Mouse (Mus musculus): ENCODE data around the gene Cbx2. TPM values are rescaled to one million over a fixed set of nuclear protein-coding genes. Genes with fewer than 3 reads are reported as not detected.

Cbx2 gene
- polyA plus RNA-seq, 1 experiment from 2014 or later = 66.7 TPM

DNA sequence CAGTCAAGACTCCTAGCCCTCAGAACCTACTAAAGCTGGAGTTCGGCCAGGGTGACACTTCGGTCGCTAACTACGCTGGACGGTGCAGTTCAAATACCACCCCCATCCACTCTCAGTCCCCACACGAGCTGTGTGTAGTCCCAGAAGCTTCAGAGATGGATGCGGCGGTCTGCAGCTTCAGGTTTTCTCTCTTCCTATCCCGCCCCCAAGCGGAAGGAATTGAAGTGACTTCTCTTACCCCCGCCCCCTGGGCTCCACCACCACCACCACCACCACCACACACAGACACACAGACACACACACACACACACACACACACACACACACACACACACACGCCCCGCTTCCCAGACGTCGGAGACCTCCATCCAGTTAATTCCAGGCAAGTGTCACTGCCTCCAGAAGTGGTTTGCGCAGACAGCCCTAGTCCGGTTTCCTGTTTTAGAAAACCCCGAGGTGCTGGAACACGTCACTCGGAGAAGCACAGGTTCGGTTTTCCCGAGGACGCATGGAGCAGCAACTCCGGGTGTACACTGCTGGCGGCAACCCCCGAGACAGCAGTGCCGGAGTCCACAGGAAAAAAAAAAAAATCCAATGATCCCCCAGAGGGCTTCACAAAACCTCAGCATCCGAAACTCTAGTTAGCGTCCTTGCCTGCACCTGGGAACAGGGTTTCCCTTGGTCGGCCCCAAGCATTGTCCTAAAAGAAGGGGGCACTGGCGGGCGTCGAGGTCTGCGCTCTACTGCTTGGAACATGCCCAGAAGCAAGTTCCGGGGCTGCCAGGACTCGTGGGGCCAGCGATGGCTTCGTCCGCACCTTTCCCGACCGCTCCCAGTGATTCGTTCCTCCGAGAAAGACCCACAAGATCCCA lies 24.7 kb downstream of the Cbx2 start:
- Histone ChIP-seq H3K9me3 (no peaks in the 10 kb centered on the region), H3K27me3 (peaks cover 91% of the 10 kb centered on the region), H3K27ac (no peak overlapping the region), H3K36me3 (no peaks in the 10 kb centered on the region), H3K9ac (0 out of 2 replicates have a peak overlapping the region, but pooled peaks have one; percentile 31), H3K4me3 (peak overlapping the region; percentile 39), H3K4me1 (peaks cover 68% of the 10 kb centered on the region), H3K4me2 (replicated peaks) (peak overlapping the region; percentile 69)
- no peak for ATAC-seq (ENCODE audit: low FRiP score, low read depth)
- WGBS = under 1% methylated on average over 43 of the region's 43 CpGs

DNA sequence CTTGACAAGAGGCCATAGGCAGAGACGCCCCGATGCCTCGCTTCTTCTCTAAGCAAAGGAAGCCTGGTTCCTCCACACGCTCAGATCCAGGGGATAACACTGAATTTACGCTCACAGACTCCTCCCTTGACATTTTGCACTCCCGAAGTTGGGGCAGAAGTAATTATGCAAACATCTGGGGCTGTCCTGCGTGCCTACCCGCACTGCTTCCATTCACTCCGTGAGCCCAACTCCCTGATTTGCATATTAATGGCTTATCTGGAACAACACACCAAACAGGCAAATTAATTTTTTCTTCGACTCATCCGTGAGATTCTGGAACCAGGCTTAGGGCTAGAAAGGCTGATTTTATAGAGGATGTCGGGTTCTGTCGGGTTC lies 25.4 kb downstream of the Cbx2 start:
- peak overlapping the region; percentile 39 for H3K4me3 ChIP-seq
- H3K9ac ChIP-seq = 0 out of 2 replicates have a peak overlapping the region, but pooled peaks have one; percentile 31
- no peak for ATAC-seq (ENCODE audit: low FRiP score, low read depth)
- no peaks in the 10 kb centered on the region for H3K9me3 ChIP-seq
- WGBS = under 1% methylated on average over 13 of the region's 13 CpGs
- no peak overlapping the region for H3K27ac ChIP-seq
- peaks cover 94% of the 10 kb centered on the region for H3K27me3 ChIP-seq
- H3K4me2 ChIP-seq (replicated peaks) = peak overlapping the region; percentile 69
- H3K36me3 ChIP-seq = no peaks in the 10 kb centered on the region
- H3K4me1 ChIP-seq = peaks cover 66% of the 10 kb centered on the region

DNA sequence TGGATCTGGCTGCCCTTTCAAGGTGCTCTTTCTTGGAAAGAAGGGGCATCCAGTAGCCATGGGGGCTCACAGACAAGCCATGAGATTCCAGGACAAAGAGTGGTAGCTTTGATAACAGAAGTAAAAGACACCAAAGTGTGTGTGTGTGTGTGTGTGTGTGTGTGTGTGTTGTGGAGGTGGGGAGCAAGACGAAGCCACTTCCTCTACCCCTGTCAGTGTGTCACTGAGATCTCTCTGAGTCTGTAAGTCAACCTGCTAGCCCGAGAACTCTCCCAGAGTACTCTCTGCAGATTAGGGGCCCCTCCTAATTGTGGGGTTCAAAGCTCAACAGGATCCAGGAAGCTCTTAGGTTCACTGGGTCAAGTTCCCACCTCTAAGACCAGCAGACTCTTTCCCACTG lies 27.6 kb downstream of the Cbx2 start:
- WGBS = 7% methylated on average over 2 of the region's 2 CpGs

GRCm38 (mm10) chr11:119051426-119051825 lies 28.7 kb downstream of the Cbx2 start:
- H3K4me1 ChIP-seq = peaks cover 59% of the 10 kb centered on the region
- no peak overlapping the region for H3K4me3 ChIP-seq
- ATAC-seq (ENCODE audit: low FRiP score, low read depth) = no peak
- H3K9me3 ChIP-seq = no peaks in the 10 kb centered on the region
- H3K36me3 ChIP-seq = no peaks in the 10 kb centered on the region
- H3K27me3 ChIP-seq = peaks cover 90% of the 10 kb centered on the region
- H3K27ac ChIP-seq = no peak overlapping the region
- H3K9ac ChIP-seq = no peak overlapping the region
- no peak overlapping the region for H3K4me2 ChIP-seq (replicated peaks)

More for the DNA sequence above, 27.6 kb downstream of the Cbx2 start:
- no peak overlapping the region for H3K4me3 ChIP-seq
- H3K4me1 ChIP-seq = peaks cover 61% of the 10 kb centered on the region
- H3K27me3 ChIP-seq = peaks cover 92% of the 10 kb centered on the region
- no peaks in the 10 kb centered on the region for H3K36me3 ChIP-seq
- no peak for ATAC-seq (ENCODE audit: low FRiP score, low read depth)
- no peaks in the 10 kb centered on the region for H3K9me3 ChIP-seq
- H3K4me2 ChIP-seq (replicated peaks) = no peak overlapping the region
- no peak overlapping the region for H3K9ac ChIP-seq
- no peak overlapping the region for H3K27ac ChIP-seq

- H3K27me3 ChIP-seq = peaks cover 83% of the 10 kb centered on the region
- H3K36me3 ChIP-seq = no peaks in the 10 kb centered on the region
- H3K4me2 ChIP-seq (replicated peaks) = peak overlapping the region; percentile 81
- WGBS = 4% methylated on average over 15 of the region's 15 CpGs
- peak overlapping the region; percentile 25; the same call in 1 of the 2 replicates for H3K9ac ChIP-seq
- peak overlapping the region; percentile 39; the same call in 1 of the 2 replicates for H3K4me3 ChIP-seq
- no peak for ATAC-seq (ENCODE audit: low FRiP score, low read depth)
- no peak overlapping the region for H3K27ac ChIP-seq
- H3K4me1 ChIP-seq = peaks cover 56% of the 10 kb centered on the region
- H3K9me3 ChIP-seq = no peaks in the 10 kb centered on the region
Measured at GRCm38 (mm10) chr11:119051927-119052660, 29.3 kb downstream of the Cbx2 start.

DNA sequence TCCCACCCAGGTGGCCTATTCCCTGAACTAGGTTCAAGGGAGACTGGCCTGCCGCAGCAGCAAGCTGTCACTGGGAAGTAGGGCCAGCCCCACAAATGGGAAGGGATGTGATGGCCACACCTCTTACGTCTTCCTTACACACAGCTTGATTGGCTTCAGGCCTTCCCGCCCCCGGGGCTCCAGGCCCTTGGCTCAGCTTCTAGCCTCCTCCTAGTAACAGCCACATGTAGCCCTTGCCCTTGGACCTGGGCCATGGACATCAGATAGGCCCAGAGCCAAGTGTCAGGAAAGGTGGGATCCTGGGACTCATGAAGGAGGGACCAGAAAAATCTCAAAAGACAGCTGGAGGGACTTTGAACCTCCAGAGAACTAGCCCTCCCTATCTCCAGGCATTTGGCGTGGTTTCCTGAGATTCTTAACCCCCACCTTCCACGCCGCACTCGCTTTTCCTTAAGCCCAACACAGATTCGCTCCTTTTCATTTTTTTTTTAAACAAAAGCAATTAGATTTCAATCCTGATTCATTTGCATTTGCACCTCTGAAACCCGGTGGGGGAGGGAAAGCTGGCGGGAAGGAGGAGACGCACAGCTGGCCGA lies 30.0 kb downstream of the Cbx2 start:
- H3K4me1 ChIP-seq = peaks cover 56% of the 10 kb centered on the region
- no peak overlapping the region for H3K27ac ChIP-seq
- WGBS = 1% methylated on average over 13 of the region's 13 CpGs
- peaks cover 83% of the 10 kb centered on the region for H3K27me3 ChIP-seq
- H3K4me2 ChIP-seq (replicated peaks) = peak overlapping the region; percentile 81
- no peaks in the 10 kb centered on the region for H3K36me3 ChIP-seq
- H3K9me3 ChIP-seq = no peaks in the 10 kb centered on the region
- peak overlapping the region; percentile 25 for H3K9ac ChIP-seq
- ATAC-seq (ENCODE audit: low FRiP score, low read depth) = peak; percentile 43; the same call in 1 of the 2 replicates
- H3K4me3 ChIP-seq = peak overlapping the region; percentile 39

DNA sequence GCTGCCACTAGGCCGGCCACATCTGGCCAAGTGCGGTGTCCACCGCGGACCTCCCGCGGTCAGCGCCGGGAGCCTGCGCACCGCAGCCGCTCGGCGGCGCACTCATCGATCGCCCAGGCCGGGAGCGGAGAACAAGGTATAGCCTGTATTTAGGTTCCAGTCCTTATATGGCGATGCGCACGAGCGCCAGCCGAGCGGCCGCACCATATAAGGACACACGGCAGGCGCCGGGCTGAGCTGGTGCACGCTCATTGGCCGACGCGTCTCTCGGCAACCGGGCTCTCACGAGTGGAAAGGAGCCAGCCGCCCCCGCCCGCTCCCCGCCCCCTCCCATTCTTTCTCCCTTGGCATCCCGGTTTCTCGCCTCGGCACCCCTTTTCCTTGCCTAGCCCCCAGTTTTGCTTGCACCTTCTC lies 30.5 kb downstream of the Cbx2 start:
- under 1% methylated on average over 42 of the region's 42 CpGs for WGBS
- peak overlapping the region; percentile 81 for H3K4me2 ChIP-seq (replicated peaks)
- H3K36me3 ChIP-seq = no peaks in the 10 kb centered on the region
- H3K9ac ChIP-seq = peak overlapping the region; percentile 62
- ATAC-seq (ENCODE audit: low FRiP score, low read depth) = peak; percentile 94
- peaks cover 56% of the 10 kb centered on the region for H3K4me1 ChIP-seq
- no peak overlapping the region for H3K27ac ChIP-seq
- H3K9me3 ChIP-seq = no peaks in the 10 kb centered on the region
- H3K27me3 ChIP-seq = peaks cover 83% of the 10 kb centered on the region
- peak overlapping the region; percentile 39 for H3K4me3 ChIP-seq

GRCm38 (mm10) chr11:119053738-119054350 lies 31.1 kb downstream of the Cbx2 start:
- no peaks in the 10 kb centered on the region for H3K36me3 ChIP-seq
- H3K4me1 ChIP-seq = peaks cover 60% of the 10 kb centered on the region
- no peak overlapping the region for H3K27ac ChIP-seq
- H3K9ac ChIP-seq = peak overlapping the region; percentile 62
- WGBS = under 1% methylated on average over 32 of the region's 35 CpGs
- H3K4me3 ChIP-seq = peak overlapping the region; percentile 39
- ATAC-seq (ENCODE audit: low FRiP score, low read depth) = peak; percentile 4; the same call in 1 of the 2 replicates
- peaks cover 83% of the 10 kb centered on the region for H3K27me3 ChIP-seq
- H3K9me3 ChIP-seq = no peaks in the 10 kb centered on the region
- H3K4me2 ChIP-seq (replicated peaks) = peak overlapping the region; percentile 81

GRCm38 (mm10) chr11:119054351-119055345 lies 31.9 kb downstream of the Cbx2 start:
- no peak for ATAC-seq (ENCODE audit: low FRiP score, low read depth)
- Histone ChIP-seq H3K27me3 (peaks cover 83% of the 10 kb centered on the region), H3K4me3 (peak overlapping the region; percentile 39), H3K4me1 (peaks cover 61% of the 10 kb centered on the region), H3K36me3 (no peaks in the 10 kb centered on the region), H3K4me2 (replicated peaks) (peak overlapping the region; percentile 95), H3K9ac (peak overlapping the region; percentile 62; the same call in 1 of the 2 replicates), H3K9me3 (no peaks in the 10 kb centered on the region), H3K27ac (no peak overlapping the region)
- 1% methylated on average over 47 of the region's 47 CpGs for WGBS

- 2% methylated on average over 32 of the region's 32 CpGs for WGBS
- H3K9ac ChIP-seq = no peak overlapping the region
- H3K4me3 ChIP-seq = peak overlapping the region; percentile 61
- H3K4me1 ChIP-seq = peaks cover 61% of the 10 kb centered on the region
- H3K27me3 ChIP-seq = peaks cover 83% of the 10 kb centered on the region
- H3K27ac ChIP-seq = no peak overlapping the region
- H3K4me2 ChIP-seq (replicated peaks) = peak overlapping the region; percentile 95
- no peaks in the 10 kb centered on the region for H3K36me3 ChIP-seq
- H3K9me3 ChIP-seq = no peaks in the 10 kb centered on the region
- no peak for ATAC-seq (ENCODE audit: low FRiP score, low read depth)
Measured at GRCm38 (mm10) chr11:119055571-119056131, 32.9 kb downstream of the Cbx2 start.
